Mouse (Mus musculus): ENCODE measurements at regions not wholly inside any gene's neighbourhood (a gene's known extent, or its start where the extent isn't known, plus 50 kb on each side); places are given as distances from the start of the nearest gene placed in this dataset.

DNA sequence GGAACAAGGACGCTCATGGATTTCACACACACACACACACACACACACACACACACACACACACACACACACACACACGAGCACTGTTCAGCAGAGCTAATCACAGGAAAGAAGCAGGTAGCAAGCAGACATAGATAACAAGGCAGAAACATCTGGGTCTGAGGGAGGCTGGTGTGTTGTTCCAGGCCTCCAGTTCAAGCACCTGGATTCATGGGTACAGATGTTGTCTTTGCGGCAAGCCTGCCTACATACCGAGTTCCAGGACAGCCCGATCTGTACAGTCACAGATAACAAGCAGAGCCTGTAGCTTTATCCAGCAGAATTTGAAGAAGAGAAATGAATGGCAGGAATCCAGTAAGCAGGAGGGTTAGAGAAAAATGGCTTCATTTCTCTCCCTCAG is 55.0 kb upstream of the Adgrl2 start:
- H3K4me1 ChIP-seq (ENCODE audit: control insufficient read depth, insufficient read depth, low read length), result no peaks in the 10 kb centered on the region
- H3K36me3 ChIP-seq (ENCODE audit: control insufficient read depth, insufficient read depth, low read length, poor library complexity, severe bottlenecking), result no peaks in the 10 kb centered on the region
- no peak overlapping the region for H3K27ac ChIP-seq (ENCODE audit: insufficient read depth, low read length)
- TF ChIP-seq POLR2A (IDR thresholded peaks at IDR 0.05; ENCODE audit: insufficient read depth, low read length), result no peak
- TF ChIP-seq CTCF (IDR thresholded peaks at IDR 0.05; ENCODE audit: low read depth, low read length), result no peak
- TF ChIP-seq EP300 (IDR thresholded peaks at IDR 0.05; ENCODE audit: insufficient read depth, low read depth, low read length), result no peak
- no peak overlapping the region for H3K4me3 ChIP-seq (ENCODE audit: low read depth, low read length)
- no peak overlapping the region for H3K9ac ChIP-seq (ENCODE audit: low read depth, poor library complexity, severe bottlenecking)
- no peaks in the 10 kb centered on the region for H3K9me3 ChIP-seq (replicated peaks; ENCODE audit: control insufficient read depth, insufficient read depth, low read length, poor library complexity, severe bottlenecking)
- H3K27me3 ChIP-seq (ENCODE audit: control insufficient read depth, insufficient read depth, low read length, poor library complexity, severe bottlenecking), result no peaks in the 10 kb centered on the region

DNA sequence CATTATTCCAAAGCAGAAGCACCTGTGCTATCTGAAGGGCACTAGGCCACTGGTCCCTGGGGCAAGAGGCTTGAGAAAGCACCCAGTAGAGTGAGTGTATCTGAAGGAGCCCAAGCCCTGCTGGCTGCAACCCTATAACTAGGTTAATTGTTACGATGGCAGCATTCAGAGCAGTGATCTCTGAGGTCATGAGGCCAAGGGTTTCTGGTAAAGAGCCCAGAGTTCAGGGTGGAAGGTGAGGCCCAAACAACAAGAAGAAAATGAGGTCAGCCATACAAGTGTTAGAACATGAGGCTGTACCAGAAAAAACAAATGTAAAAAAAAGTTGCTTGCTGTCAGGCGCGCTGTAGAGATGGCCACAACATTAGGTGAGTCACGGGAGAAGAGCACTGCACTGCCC is 53.5 kb upstream of the Adgrl2 start:
- H3K36me3 ChIP-seq (ENCODE audit: control insufficient read depth, insufficient read depth, low read length, poor library complexity, severe bottlenecking), result no peaks in the 10 kb centered on the region
- H3K27ac ChIP-seq (ENCODE audit: insufficient read depth, low read length), result no peak overlapping the region
- no peak for TF ChIP-seq CTCF (IDR thresholded peaks at IDR 0.05; ENCODE audit: low read depth, low read length)
- TF ChIP-seq POLR2A (IDR thresholded peaks at IDR 0.05; ENCODE audit: insufficient read depth, low read length), result no peak
- TF ChIP-seq EP300 (IDR thresholded peaks at IDR 0.05; ENCODE audit: insufficient read depth, low read depth, low read length), result no peak

DNA sequence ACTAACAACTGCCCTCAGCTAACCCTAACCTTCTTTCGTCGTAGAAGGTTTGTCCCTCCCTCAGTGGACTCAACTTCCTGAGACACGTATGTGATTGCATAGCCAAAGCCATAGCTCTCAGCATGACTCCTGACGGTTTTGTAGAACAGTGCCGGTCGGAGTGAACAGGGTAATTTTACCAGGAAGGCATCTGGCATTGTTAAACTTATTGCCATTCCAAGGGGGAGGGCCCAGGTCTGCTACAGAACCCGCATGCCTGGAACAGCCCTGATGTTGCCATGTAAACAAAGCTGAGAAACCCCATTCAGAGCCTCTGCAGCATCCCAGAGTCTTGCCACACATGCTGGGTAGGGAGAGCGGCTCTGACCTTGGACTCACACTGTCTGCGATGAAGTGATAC is 52.2 kb upstream of the Adgrl2 start:
- TF ChIP-seq CTCF (IDR thresholded peaks at IDR 0.05; ENCODE audit: low read depth, low read length) (no peak), POLR2A (IDR thresholded peaks at IDR 0.05; ENCODE audit: insufficient read depth, low read length) (no peak), EP300 (IDR thresholded peaks at IDR 0.05; ENCODE audit: insufficient read depth, low read depth, low read length) (no peak)
- no peaks in the 10 kb centered on the region for H3K4me1 ChIP-seq (ENCODE audit: control insufficient read depth, insufficient read depth, low read length)

More for the DNA sequence above, 53.5 kb upstream of the Adgrl2 start:
- H3K4me1 ChIP-seq (ENCODE audit: control insufficient read depth, insufficient read depth, low read length), result no peaks in the 10 kb centered on the region
- no peaks in the 10 kb centered on the region for H3K27me3 ChIP-seq (ENCODE audit: control insufficient read depth, insufficient read depth, low read length, poor library complexity, severe bottlenecking)
- no peak overlapping the region for H3K4me3 ChIP-seq (ENCODE audit: low read depth, low read length)
- no peaks in the 10 kb centered on the region for H3K9me3 ChIP-seq (replicated peaks; ENCODE audit: control insufficient read depth, insufficient read depth, low read length, poor library complexity, severe bottlenecking)
- no peak overlapping the region for H3K9ac ChIP-seq (ENCODE audit: low read depth, poor library complexity, severe bottlenecking)

DNA sequence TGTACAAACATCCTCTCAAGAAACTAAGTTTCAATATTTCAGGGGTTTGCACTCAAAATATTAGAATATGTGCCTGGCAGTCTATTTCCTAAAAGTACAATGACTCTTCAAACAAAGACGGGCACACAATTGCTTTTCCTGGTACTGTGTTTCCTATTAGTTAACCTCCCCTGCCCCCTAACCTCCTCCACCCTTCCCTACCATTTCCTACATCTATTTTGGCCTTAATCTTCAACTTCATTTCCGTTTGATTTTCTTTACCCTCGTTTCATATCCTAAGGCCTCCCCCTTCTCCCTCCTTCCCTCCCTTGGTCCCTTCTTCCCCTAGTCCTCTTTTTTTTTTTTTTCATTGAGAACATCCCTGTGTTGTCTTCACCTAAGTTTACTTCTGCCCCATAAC is 50.8 kb upstream of the Adgrl2 start:
- no peak overlapping the region for H3K9ac ChIP-seq (ENCODE audit: low read depth, poor library complexity, severe bottlenecking)
- no peak overlapping the region for H3K27ac ChIP-seq (ENCODE audit: insufficient read depth, low read length)
- no peak for TF ChIP-seq EP300 (IDR thresholded peaks at IDR 0.05; ENCODE audit: insufficient read depth, low read depth, low read length)
- no peak for TF ChIP-seq POLR2A (IDR thresholded peaks at IDR 0.05; ENCODE audit: insufficient read depth, low read length)
- TF ChIP-seq CTCF (IDR thresholded peaks at IDR 0.05; ENCODE audit: low read depth, low read length), result no peak
- no peaks in the 10 kb centered on the region for H3K36me3 ChIP-seq (ENCODE audit: control insufficient read depth, insufficient read depth, low read length, poor library complexity, severe bottlenecking)
- no peak overlapping the region for H3K4me3 ChIP-seq (ENCODE audit: low read depth, low read length)
- H3K9me3 ChIP-seq (replicated peaks; ENCODE audit: control insufficient read depth, insufficient read depth, low read length, poor library complexity, severe bottlenecking), result no peaks in the 10 kb centered on the region
- no peaks in the 10 kb centered on the region for H3K27me3 ChIP-seq (ENCODE audit: control insufficient read depth, insufficient read depth, low read length, poor library complexity, severe bottlenecking)
- H3K4me1 ChIP-seq (ENCODE audit: control insufficient read depth, insufficient read depth, low read length), result no peaks in the 10 kb centered on the region

More for the DNA sequence above, 52.2 kb upstream of the Adgrl2 start:
- Histone ChIP-seq H3K27me3 (ENCODE audit: control insufficient read depth, insufficient read depth, low read length, poor library complexity, severe bottlenecking) (no peaks in the 10 kb centered on the region), H3K36me3 (ENCODE audit: control insufficient read depth, insufficient read depth, low read length, poor library complexity, severe bottlenecking) (no peaks in the 10 kb centered on the region), H3K27ac (ENCODE audit: insufficient read depth, low read length) (no peak overlapping the region), H3K9me3 (replicated peaks; ENCODE audit: control insufficient read depth, insufficient read depth, low read length, poor library complexity, severe bottlenecking) (no peaks in the 10 kb centered on the region), H3K4me3 (ENCODE audit: low read depth, low read length) (no peak overlapping the region), H3K9ac (ENCODE audit: low read depth, poor library complexity, severe bottlenecking) (no peak overlapping the region)
